Mouse (Mus musculus) liver, postnatal 0 days (tissue): Measurements from ENCODE around the gene Sumo2.

Source experiments
- CTCF ChIP-seq: sonication (generic); IDR thresholded peaks from 2 replicates; pipeline ENCODE4 v1.5.1; 2016; ENCODE audit warnings: antibody characterized with exemption, low read depth
- EP300 ChIP-seq: IDR thresholded peaks from 2 replicates; pipeline ENCODE4 v1.6.1; 2016; ENCODE audit warnings: antibody characterized with exemption, low read depth, mild to moderate bottlenecking

DNA sequence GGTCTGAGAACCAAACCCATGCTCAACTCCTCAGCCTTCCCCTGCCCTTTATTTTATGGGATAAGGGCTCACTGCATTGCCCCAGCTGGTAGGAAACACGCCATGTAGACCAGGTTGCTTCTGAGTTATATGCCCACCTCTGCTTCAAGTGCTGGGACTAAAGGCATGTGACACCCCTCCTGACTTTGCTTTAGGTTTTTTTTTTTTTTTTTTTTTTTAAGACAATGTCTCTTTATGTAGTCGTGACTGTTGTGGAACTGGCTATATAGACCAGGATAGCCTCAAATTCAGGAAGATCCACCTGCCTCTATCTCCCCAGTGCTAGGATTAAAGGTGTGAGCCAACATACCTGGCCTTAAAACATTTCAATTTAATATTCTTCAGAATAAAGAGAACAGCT is 13.4 kb downstream of the Sumo2 start:
- TF ChIP-seq CTCF (no peak), EP300 (no peak)
